Mouse (Mus musculus) thymus, postnatal 14 days (tissue): Measurements from ENCODE around the gene Lag3.

Source experiments
- DNase-seq: peaks from one replicate; pipeline ENCODE4 v3.0.0; 2021

Gene Lag3

DNA sequence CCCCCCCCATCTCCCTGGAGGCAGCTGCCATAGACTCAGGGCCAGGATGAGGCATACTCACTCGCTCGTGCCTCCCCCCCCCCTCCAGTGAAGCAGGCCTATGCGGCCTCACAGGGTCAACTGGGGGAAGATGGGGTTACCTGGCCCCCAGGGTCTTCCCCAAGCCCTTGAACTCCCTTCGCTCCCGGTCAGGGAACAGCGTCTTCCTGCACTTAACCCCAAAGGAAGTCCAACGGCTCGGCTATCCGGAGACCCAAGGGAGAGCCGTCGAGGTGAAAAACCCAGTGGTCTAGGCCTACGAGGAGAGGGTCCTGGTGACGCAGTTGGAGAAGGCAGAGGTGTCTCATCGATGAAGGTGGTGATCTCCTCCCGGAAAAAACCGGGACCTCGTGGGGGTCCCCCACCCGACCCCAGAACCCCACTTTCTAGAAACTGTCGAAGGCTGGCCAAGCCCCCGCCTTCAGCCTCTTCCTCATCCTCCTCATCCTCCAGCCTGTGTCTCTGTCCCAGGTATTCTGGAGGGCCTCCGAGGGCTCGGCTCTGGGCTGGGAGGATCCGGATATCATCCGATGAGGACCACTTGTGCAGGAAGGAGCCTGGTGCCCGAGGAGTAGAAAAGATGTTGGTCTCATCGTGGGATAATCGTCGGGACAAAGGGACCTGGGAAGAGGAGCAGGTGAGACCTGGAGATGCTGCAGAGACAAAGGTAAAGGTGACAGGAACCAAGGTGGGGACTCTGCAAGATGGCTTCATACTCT is 52.8 kb downstream of the Lag3 start:
- no peak for DNase-seq

DNA sequence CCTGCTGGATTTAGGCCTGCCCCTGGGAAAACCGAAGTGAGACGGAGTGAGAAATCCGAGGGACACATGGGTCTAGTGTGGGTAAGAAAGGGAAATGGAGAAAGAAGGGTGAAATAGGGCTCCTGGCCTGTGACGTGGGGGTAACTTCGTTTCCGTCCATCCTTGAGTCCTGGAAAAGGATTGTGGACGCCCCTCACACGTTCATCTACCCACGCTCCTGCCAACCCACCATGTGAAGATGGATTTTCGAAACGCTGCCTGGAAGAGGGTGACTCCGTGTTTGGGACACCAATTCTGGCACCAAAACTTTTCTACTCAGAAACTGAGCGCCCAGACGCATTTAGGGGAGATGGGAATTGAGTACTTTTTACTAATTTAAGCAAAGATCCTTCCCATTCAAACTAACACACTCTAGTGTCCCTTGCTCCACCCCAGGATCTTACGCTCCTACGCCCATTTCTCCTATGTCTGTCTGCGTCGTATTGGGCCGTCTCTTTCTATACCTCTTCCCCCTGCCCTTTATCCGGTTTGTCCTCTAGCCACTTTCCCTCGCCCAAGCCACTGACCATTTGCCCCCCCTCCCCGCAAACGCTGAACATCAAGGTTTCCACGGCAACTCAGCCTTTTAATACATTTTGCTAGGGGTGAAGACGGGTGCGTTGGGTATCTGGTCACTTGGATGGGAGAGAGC is 53.5 kb downstream of the Lag3 start:
- peak; percentile 24 for DNase-seq

DNA sequence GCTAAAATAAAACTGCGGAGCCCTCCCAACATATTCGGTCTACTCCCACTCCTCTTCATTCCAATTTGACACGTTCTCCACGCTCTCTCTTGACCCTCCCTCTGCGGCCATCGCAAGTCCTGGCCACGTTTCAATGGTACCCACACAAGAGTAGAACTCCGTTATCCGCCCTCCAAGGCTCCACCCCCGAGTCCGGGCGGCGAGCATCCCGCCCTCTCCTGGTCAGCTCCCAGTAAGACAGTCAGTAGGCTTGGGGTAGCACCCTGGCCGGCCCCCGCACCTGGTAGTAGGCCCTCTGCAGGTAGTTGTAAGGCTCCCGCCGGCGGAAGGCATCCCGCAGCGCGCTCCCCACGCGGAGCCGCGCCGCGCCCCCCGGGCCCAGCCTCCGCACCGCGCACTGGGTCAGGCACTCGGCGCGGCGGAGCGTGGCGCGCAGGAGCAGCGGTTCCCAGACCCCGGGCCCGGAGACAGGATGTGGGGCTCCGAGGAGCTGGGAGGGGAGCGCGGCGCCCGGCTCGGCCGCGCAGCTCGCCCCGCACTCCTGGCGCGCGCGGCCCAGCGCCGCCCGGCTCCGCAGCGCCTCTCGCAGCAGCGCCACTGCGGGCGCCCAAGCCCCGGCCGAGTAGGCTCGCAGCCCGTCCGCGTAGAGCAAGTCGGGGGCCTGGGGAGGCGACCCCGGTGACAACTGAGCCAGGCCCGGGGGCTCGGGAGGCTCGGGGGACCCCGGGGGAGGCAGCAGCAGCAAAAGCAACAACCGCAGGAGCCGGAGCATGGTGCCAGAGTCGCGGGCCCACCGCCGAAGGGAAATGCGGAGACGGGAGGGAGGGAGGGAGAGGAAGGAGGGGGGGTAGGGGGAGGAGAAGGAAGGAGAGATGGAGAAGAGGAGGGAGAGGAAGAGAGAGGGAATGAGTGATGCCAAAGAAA is 54.3 kb downstream of the Lag3 start, which contains the start of gene P3h3:
P3h3 (minus strand) TSS at position 837 of the 924 bp plus-strand sequence.
- peak; percentile 87 for DNase-seq

DNA sequence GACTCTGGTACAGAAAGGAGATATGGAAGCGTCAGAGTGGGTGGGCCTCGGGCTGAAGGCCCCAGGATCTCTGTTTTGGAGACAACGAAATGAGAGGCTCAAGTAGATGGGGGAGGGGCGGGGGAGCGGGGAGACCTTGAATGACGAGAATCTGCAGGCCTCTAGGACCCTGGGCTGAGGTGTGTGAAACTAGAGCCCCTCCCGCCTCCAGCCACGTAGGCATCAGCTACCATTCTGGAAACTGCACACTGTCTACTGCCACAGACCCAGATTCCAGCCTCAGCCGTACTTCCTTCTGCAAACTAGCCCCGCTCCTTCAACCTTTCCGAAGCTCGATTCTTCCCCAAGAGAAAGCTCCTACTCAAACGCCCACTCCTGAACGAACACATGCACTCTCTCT is 55.2 kb downstream of the Lag3 start:
- DNase-seq, result peak; percentile 19

DNA sequence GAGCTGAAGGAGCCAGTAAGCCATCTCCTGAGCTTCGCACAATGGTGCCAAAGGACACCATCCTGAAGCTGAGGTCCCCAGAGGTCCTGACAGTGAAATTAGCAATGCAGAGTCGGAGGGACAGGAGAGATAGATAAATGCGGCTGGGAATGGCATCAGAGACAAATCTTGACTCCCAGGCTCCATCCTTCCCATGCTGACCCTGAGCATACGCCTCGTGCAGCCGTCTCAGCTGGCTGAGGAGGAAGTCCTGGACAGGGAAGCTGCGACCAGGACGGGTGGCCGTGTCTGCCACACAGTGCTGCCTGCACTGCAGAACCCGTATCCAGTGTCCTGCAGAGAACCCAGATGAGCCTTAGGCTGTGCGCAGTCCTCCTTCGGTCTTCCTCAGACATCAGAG is 56.9 kb downstream of the Lag3 start:
- no peak for DNase-seq
